Mouse (Mus musculus): ENCODE data around the gene Myo1d.

Myo1d gene

DNA sequence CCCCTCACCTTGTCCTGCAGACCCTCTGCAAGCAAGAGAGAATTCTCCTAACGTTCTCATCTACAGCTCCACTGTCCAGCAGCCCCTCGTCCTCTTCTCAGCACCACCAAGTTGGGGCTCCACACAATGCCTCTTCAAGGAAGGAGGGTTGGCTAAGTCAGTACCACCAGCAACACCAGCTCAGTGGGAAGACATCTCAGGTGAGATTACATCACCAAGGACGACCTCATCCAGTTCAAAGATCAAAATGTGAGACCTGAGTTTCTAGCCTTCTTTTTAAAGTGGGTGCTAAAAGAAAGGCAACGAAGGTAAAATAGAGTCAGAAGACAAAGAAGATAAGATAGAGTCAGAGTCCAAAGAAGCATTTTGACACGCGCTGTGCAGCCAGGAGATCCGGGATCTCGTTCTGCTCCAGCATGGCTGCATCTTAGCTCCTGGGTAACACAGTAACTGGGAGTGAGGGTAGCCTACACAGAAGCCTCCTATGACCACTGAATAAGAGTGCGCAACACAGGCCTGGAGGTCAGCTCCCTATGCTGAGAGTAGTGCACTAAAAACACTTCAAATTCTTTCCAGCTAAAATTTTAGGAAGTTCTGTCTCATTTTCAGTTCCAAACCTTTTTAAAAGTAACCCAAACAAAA lies 56.3 kb downstream of the Myo1d start:
- no peak for DNase-seq (ENCODE audit: low read depth, low spot score)

- no peak for DNase-seq (ENCODE audit: low read depth, low spot score)
Observed at GRCm38 (mm10) chr11:80719014-80719413, 60.8 kb downstream of the Myo1d start.

GRCm38 (mm10) chr11:80718036-80718435 lies 61.8 kb downstream of the Myo1d start:
- DNase-seq (ENCODE audit: low read depth, low spot score) = no peak

DNA sequence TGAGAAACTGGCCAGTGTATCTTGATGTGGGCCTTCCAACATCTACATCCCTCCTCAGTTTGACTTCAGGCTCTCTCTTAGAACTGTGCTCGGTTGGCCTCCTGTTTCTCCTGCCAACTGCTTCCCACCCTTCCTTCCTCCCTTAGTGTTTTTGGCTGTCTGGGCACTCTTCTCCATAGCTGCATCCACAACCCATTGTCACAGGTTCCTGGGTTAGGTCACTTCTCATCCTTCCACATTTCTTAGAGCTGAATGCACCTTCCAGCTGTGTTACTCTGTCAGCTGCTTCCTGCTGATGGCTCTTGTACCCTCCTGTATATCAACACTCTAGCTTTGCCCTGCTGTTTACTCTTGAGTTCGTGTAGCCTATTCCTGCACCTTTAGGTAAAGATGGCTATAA lies 64.7 kb downstream of the Myo1d start:
- no peak for DNase-seq (ENCODE audit: low read depth, low spot score)

DNA sequence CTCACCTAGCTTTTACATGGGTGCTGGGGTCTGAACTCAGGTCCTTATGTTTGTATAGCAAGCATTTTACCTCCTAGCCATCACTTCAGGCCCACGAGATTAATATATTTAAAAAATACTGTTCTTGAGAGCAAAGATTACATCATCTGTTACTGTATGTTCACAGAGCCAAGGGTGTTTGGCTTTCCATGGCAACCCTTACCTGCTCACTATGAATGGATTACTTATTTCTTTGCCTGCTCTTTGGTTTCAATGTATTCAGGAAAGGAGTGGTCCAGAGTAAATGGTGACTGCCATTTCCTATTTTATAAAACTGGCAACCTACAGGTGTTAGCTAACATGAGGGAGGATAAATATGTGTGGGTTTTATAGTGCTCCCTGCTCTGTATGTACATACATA lies 66.1 kb downstream of the Myo1d start:
- no peak for DNase-seq (ENCODE audit: low read depth, low spot score)

- no peak for DNase-seq (ENCODE audit: low read depth, low spot score)
Observed at GRCm38 (mm10) chr11:80712201-80712600, 67.6 kb downstream of the Myo1d start.

DNA sequence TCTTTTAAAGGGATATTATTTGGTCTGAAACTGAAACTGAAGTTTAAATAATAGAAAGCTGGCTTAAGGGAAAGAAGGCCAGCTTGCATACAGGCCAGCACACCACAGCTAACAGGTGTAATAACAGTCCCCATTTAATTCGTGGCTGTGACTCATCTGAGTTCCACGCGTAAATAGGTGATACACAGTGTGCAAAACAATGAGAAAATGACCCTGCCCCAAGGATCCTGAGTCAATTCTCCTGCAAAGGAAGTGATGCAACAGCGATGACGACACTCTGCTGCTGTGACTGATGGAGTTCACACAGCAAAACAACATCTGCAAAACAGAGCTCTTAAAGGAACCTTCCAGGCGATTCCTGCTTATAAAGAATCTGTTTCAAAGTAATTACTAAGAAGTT lies 68.5 kb downstream of the Myo1d start:
- DNase-seq (ENCODE audit: low read depth, low spot score) = no peak

DNA sequence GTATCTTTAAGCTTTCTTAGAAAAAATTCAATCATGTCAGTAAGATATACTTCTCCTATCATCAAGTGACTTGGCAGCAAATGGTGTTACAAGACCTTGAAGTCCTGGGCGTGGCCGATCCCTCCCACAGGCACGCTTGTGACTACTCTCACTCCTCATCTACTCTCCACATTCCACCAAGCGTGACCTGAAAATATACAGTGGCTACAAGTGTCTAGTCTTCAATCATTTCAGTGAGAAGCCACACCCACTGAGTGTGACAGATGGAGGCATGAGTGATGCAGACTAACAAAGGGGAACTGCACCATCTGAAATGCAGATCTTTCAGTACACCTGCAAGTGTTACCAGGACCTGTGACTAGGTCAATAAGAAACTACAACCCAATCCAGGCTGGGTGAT lies 79.2 kb downstream of the Myo1d start:
- DNase-seq (ENCODE audit: low read depth, low spot score) = no peak

DNA sequence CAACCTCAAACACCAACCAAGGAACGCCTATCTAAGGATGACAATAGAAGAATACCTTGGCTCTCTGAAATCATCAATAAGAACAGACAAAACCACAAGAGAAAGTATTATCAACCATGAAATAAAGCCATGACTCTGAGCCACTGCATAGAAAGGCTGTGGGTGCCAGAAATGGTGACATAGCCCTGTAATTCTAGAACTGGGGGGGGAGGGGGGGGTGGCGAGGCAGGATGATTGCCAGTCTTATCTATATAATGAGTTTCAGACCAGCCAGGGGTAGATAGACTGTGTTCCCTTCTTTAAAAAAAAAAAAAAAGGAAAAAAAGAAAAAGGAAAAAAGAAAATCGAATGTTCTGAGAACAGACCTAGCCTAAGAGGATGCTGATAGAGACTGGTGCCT lies 81.1 kb downstream of the Myo1d start:
- no peak for DNase-seq (ENCODE audit: low read depth, low spot score)

DNA sequence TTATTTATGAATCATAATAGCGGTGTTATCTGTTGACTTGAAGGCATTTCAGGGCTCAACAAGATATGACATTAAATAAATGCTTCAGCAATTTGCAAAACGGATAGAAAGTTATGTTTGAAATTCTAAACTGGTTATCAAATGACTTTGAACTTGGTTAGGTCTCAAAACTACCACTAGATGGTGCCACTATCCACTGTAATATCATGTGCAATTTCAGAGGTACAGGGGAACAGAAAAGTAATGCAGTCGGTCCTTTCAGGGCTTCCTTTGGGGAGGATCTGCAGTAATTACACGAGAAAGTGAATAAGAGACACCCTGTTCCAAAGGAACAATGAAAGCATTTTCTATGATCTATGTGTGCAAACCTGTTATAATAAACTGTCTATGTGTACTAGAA lies 83.5 kb downstream of the Myo1d start:
- DNase-seq (ENCODE audit: low read depth, low spot score) = peak; percentile 47

GRCm38 (mm10) chr11:80684603-80685002 lies 95.2 kb downstream of the Myo1d start:
- DNase-seq (ENCODE audit: low read depth, low spot score) = no peak

DNA sequence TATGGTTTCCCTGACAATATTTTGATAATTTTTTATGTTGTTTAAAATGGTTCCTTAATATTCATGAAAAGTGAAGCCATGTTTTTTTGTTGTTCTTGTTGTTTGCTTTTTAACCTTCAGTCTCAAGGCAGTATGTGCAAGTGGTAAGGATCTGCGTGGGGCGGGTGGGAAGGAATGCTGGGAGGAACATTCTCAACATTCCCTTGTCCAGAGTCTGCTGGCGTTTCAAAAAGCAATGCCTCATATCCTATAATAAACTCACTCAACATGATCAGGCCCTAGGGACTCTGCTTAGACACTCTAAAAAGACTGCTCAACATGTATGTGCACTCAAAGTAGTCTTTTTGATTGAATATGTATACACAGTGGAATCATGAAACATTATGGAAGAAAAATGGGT lies 97.1 kb downstream of the Myo1d start:
- DNase-seq (ENCODE audit: low read depth, low spot score) = no peak

DNA sequence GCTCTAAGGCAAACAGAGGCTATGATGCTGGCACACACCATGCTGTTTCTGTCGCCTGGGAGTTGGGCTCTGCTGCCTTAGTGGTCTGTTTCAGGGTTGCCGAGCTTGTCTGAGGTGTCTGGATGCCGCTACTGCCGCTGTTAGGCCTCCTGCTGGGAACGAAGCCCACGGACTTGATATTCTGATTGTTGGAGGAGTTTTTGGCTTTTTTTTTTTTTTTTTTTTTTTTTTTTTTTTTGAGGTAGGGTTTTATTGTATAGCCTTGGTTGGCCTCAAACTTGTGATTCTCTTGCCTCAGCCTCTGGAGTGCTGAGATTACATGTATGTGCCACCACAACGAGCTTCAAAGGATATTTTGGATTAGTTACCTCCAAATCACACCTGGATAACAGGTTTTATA lies 106.8 kb downstream of the Myo1d start:
- DNase-seq (ENCODE audit: low read depth, low spot score) = no peak

- peak; percentile 16 for DNase-seq (ENCODE audit: low read depth, low spot score)
Observed at GRCm38 (mm10) chr11:80670391-80670790, 109.4 kb downstream of the Myo1d start.

DNA sequence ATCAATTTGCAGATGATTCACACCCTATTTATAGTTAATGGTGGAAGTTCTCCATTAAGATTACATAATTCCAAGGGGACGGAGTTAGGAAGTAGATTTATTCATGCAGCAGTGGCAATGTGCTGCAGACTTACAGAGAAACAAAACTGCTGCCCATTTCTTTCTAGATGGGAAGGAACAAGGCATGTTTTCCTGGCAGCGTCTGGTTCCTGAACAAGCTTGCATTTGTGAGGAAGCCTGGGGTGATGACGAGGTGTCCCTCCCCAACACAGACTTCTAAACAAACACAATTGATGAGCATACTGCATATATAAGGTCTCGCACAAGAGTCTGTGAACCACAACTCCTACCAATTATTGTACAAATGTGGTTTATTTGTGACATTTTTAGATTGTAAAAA lies 109.9 kb downstream of the Myo1d start:
- DNase-seq (ENCODE audit: low read depth, low spot score) = no peak

GRCm38 (mm10) chr11:80666211-80666610 lies 113.6 kb downstream of the Myo1d start:
- no peak for DNase-seq (ENCODE audit: low read depth, low spot score)

DNA sequence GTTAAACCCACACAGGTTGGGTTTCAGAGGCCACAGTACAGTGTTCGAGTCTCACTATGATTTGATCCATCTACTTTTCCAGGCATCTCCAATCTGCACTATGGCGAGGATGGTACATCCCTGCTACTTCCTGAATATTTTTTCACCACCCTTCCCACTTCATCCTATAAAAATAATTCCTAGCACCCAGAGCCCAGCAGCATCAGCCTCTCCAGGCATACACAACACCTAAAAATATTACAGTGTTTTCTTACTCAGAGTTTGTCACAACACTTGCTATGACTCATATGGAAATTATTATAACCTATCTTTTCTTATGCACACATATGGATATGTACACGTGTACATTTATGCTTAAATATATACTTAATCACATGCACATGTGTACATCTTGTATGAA lies 115.6 kb downstream of the Myo1d start:
- no peak for DNase-seq (ENCODE audit: low read depth, low spot score)

- DNase-seq (ENCODE audit: low read depth, low spot score) = no peak
Observed at GRCm38 (mm10) chr11:80645111-80645510, 134.7 kb downstream of the Myo1d start.

DNA sequence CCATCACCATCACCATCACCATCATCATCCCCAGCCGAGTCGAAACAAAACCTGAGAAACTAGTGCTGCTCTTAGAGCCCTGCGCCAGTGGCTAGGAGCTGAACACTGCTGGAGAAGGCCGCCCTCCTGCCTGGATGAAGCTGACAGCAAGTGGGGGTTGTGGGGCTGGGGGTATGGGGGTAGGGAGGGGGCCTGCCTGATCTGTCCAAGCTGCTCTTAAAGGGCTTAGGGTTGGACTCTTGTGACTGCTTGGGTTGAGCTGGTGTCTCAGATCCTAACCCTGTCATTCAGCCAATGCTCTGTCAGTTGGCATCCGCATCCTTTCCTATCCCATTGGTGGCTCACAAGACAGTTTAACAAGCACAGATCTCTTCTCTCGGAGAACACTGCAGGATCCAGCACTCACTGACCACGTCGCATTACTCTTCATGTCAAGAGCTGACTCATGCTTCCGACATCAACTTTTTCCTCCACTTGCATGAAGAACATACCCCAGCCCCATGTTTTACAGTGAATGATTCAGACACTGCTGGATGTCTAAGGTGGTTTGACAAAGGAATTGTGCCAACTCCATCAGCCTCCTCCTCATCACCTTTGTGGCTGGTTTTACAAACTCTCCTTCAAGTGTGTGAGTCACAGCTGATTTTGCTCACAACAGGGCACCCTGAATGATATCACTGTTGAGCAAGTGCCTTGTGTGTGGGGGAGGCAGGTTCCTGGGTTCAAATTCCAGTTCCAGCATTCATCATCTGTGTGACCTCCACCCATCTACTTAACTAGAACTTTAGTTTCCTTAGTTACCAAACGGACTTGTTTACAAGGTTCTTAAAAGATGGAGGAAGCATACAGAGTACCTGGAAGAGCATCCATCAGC lies 150.6 kb downstream of the Myo1d start:
- DNase-seq (ENCODE audit: low read depth, low spot score) = no peak

GRCm38 (mm10) chr11:80628581-80628980 lies 151.2 kb downstream of the Myo1d start:
- no peak for DNase-seq (ENCODE audit: low read depth, low spot score)

DNA sequence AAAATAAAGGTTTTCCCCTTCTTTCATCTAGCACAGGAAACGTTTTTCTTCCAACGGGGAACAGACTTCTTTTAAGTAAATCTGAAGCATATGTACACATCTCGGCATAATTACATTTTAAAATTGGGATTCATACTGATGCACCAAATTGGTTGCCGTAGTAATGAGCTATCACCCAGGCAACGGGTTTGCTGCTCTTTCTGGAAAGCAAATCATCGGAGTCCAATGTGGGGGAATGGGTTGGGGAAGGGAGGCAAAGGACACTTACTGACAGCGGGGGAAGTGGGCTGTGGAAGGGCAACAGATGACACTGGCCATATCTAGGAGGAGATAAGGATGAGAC lies 156.8 kb downstream of the Myo1d start:
- no peak for DNase-seq (ENCODE audit: low read depth, low spot score)

DNA sequence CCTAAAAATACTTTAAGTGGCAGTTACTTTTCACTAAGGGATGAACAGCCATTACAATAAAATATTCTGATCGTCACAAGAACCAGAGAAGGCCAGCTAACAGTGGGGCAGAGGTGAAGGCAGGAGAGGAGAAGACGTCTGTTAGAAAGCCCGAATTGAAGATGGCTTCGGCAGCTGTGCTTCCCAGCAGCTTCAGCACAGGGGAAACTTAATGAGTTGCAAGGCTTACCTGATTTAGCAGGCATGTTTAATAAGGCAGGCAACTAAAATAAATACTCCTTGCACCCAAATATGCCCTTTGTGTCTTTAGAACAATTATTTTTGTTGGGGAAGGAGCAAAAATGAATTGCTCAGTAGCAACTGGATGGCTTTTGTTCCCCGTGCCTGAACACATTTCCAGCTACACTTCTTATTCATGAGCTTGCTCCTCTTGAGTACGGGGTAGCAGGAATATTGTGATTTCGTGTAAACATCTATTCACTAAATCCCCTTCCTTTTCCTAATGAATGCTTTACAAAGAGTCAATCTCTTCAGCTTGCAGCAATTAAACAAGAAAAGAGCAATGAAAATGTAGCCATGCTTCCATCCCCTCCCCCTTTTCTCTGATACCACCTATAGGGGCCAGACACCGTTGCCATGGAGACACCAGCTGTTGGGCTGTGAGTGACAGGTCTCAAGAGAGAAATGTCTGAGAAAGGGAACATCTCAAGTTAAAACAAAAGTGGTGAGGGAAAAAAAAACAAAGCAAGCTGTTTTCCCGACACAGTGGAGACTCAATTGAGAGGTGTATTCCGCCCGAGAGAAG lies 157.4 kb downstream of the Myo1d start:
- peak; percentile 30 for DNase-seq (ENCODE audit: low read depth, low spot score)

Measured in ES-CJ7 (cell line).